Mouse (Mus musculus) kidney, adult 10 weeks (tissue): ENCODE data around the gene Vmn1r202. TPM values are rescaled to one million over a fixed set of nuclear protein-coding genes. Genes with fewer than 3 reads are reported as not detected.

Source experiments
- polyA plus RNA-seq: library from polyadenylated mRNA; stranded (reverse); fragments of 350-450 nt; fragmentation: Illumina TruSeq; extraction: RNeasy Lipid Tissue Mini Kit (QIAGEN cat#74804); gene quantifications from one replicate; pipeline ENCODE4 v1.2.3, GENCODE M21; 2014; ENCODE audit warnings: low read depth, low replicate concordance

Gene Vmn1r202
- polyA plus RNA-seq: not detected

DNA sequence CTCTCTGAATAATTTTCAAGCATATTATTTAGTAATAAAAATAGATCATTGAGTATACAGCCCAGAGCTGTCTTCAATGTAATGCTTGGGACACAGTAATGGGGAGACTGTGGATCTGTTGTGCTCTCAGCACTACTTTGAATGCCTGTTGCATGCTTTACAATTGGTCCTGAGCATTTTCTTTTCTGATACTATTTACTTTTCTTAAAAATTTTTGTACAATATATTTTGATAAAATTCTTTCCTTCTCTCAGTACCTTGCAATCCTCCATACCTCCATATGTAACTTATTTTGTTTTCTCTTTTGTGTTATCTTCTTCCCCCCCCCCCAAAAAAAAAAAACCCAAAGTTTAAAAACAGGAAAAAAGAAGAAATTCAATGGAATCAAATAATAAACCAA is at the start of gene Vmn1r202:
Vmn1r202 (minus strand) TSS at position 101 of the 400 bp plus-strand sequence.

DNA sequence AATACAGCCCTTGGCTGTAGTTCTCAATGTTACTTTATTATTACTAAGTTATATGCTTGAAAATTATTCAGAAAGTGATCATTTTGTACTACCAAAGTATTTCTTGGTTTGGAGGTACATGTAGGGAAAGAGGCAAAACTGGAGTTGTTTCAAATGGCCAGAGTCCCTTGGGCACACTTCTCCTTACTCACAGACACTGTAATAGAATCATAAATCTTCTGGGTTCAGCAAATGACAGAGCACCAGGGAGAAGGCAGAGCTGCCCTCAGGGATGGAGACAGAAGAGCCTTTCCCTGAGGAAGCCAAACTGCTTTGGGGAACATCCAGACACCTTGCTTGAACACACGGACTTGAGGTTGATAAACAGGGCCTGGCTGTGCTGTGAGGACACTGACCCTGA is 47.7 kb upstream of the Vmn1r202 start, which contains the start of gene Vmn1r204:
Vmn1r204 (plus strand) TSS at position 301 of the 400 bp plus-strand sequence.

DNA sequence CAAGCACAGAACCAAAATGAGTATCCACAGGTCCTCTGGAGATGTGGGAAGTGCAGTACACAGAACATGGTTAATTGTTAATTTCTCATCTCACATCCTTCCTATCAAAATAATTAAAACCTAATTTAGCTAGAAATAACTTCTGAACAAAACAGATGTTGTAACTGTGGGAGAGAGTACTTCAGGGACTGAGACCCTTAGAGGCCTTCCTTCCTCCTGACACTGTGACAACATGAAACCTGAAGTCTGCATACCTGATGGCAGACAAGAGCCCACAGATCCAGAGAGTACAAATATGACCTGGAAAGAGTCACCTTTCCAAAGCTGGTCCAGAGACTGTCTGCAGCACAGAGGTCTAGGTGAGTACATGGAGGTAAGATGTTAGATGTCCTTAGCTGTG is 12.6 kb upstream of the Vmn1r202 start, which contains the start of gene Vmn1r203:
Vmn1r203 (plus strand) TSS at position 301 of the 400 bp plus-strand sequence.

DNA sequence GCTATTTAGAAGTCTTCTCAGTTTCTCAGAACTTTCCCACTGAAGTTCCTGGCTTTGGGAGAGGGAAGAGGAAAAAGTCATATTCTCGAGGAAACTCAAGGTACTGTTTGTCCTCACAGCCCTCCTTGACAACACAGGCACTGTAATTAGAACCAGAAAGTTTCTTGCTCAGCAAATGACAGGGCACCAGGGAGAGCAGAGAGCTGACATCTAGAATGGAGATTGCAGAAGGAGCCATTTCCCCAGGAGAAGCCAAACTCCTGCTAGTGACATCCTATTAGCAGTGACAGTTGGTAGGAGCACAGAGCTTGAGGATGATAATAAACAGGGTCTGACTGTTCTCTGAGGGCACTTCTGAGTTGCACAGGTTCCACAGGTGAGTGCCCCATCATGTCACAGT is 33.6 kb downstream of the Vmn1r202 start, which contains the start of gene Vmn1r201:
Vmn1r201 (plus strand) TSS at position 301 of the 400 bp plus-strand sequence.

Other genes starting within 250 kb of the Vmn1r202 start
- not detected for gene Vmn1r195, start 234.9 kb downstream of the Vmn1r202 start, polyA plus RNA-seq
- not detected for gene Vmn1r196, start 215.5 kb downstream of the Vmn1r202 start, polyA plus RNA-seq
- gene Vmn1r197, start 180.8 kb downstream of the Vmn1r202 start, polyA plus RNA-seq: not detected
- not detected for gene Vmn1r198, start 155.0 kb downstream of the Vmn1r202 start, polyA plus RNA-seq
- not detected for gene Vmn1r199, start 125.6 kb downstream of the Vmn1r202 start, polyA plus RNA-seq
- not detected for gene Vmn1r200, start 115.0 kb downstream of the Vmn1r202 start, polyA plus RNA-seq
- gene Vmn1r201, start 33.5 kb downstream of the Vmn1r202 start, polyA plus RNA-seq: not detected
- gene Vmn1r203, start 12.7 kb upstream of the Vmn1r202 start, polyA plus RNA-seq: not detected
- gene Vmn1r204, start 47.8 kb upstream of the Vmn1r202 start, polyA plus RNA-seq: not detected
- gene Vmn1r205, start 87.6 kb upstream of the Vmn1r202 start, polyA plus RNA-seq: not detected
- gene Vmn1r206, start 118.9 kb upstream of the Vmn1r202 start, polyA plus RNA-seq: not detected
- gene Vmn1r207-ps, start 224.2 kb upstream of the Vmn1r202 start, polyA plus RNA-seq: not detected